Mouse (Mus musculus): ENCODE results near the gene Chrng. TPM values are rescaled to one million over a fixed set of nuclear protein-coding genes. Genes with fewer than 3 reads are reported as not detected.

Chrng gene
- polyA plus RNA-seq (2012; rRNA removed), result 0.07 and 7.6 TPM in 2 replicates

GRCm38 (mm10) chr1:87204465-87204864, at the start of gene Chrng:
Gene Chrng, plus strand, starts transcription at chr1:87204657.

GRCm38 (mm10) chr1:87156199-87156587, 48.3 kb upstream of the Chrng start, which contains the start of gene Ecel1:
Gene Ecel1, minus strand, starts transcription at chr1:87156521.

GRCm38 (mm10) chr1:87183013-87183412, 21.4 kb upstream of the Chrng start, which contains the start of gene Prss56:
Gene Prss56, plus strand, starts transcription at chr1:87183313.

GRCm38 (mm10) chr1:87190429-87190828, 14.0 kb upstream of the Chrng start, which contains the start of gene Chrnd:
Gene Chrnd, plus strand, starts transcription at chr1:87190607.

GRCm38 (mm10) chr1:87213735-87214704, 9.6 kb downstream of the Chrng start, which contains the start of gene Eif4e2:
Gene Eif4e2, plus strand, starts transcription at chr1:87213914.

Other genes with a start within 250 kb of the Chrng start
- not detected in 2 replicates for gene Alppl2, start 114.7 kb upstream of the Chrng start, polyA plus RNA-seq (2012; rRNA removed)
- 0.04 TPM in 1 of 2 replicates, not detected in the other for gene Alpi, start 103.1 kb upstream of the Chrng start, polyA plus RNA-seq (2012; rRNA removed)
- not detected in 2 replicates for gene Akp3, start 79.7 kb upstream of the Chrng start, polyA plus RNA-seq (2012; rRNA removed)
- gene Ecel1, start 48.1 kb upstream of the Chrng start, polyA plus RNA-seq (2012; rRNA removed), result 6.0 and 13.5 TPM in 2 replicates
- 0.28 and 0.37 TPM in 2 replicates for gene Prss56, start 21.3 kb upstream of the Chrng start, polyA plus RNA-seq (2012; rRNA removed)
- gene Chrnd, start 14.1 kb upstream of the Chrng start, polyA plus RNA-seq (2012; rRNA removed), result 0.02 and 1.1 TPM in 2 replicates
- 86.7 and 107 TPM in 2 replicates for gene Eif4e2, start 9.3 kb downstream of the Chrng start, polyA plus RNA-seq (2012; rRNA removed)
- gene Efhd1, start 59.7 kb downstream of the Chrng start, polyA plus RNA-seq (2012; rRNA removed), result 0.65 and 0.78 TPM in 2 replicates
- gene Gigyf2, start 122.3 kb downstream of the Chrng start, polyA plus RNA-seq (2012; rRNA removed), result 63.7 and 67.4 TPM in 2 replicates
- gene Kcnj13, start 190.1 kb downstream of the Chrng start, polyA plus RNA-seq (2012; rRNA removed), result 0.39 and 0.41 TPM in 2 replicates

All from central nervous system, embryonic 11.5 days (tissue).